In genomic region chr5:35009163-35009562, GRCm38 (mm10) we compare ENCODE assay signal across 28 mouse cellular contexts. TPM values are rescaled to one million over a fixed set of nuclear protein-coding genes. Genes with fewer than 3 reads are reported as not detected.
DNase-seq lines count a peak whose midpoint lies in the region; ATAC-seq lines count a peak whose summit lies in the region.
"Had no signal": no experiment of that assay in that cellular context is flagged by ENCODE, and none has a peak within 500 bp of the region (broad histone marks: within the 10 kb centered on the region; RNA-seq: fewer than 3 reads in every experiment).

No protein-coding gene starts in this region.

- ATAC-seq in heart, embryonic 12.5 days (ENCODE audit: insufficient number of reproducible peaks, low FRiP score) = no peak
- ATAC-seq: forebrain, embryonic 14.5 days; hindbrain, embryonic 16.5 days had no signal

- peaks cover 31% of the 10 kb centered on the region for H3K4me1 ChIP-seq in heart, embryonic 12.5 days (replicated peaks)

- WGBS in heart, embryonic 12.5 days = 73% methylated on average over 4 of the region's 4 CpGs

- H3K9ac ChIP-seq in heart, embryonic 12.5 days = no peak overlapping the region
- H3K9ac ChIP-seq: limb, embryonic 15.5 days; liver, embryonic 13.5 days had no signal

- H3K4me3 ChIP-seq in heart, embryonic 12.5 days = no peak overlapping the region
- H3K4me3 ChIP-seq: limb, embryonic 15.5 days; liver, embryonic 13.5 days had no signal

- H3K27me3 ChIP-seq in heart, embryonic 12.5 days (replicated peaks) = no peaks in the 10 kb centered on the region
- H3K27me3 ChIP-seq: limb, embryonic 15.5 days; liver, embryonic 13.5 days had no signal

- H3K9me3 ChIP-seq in heart, embryonic 12.5 days (replicated peaks) = no peaks in the 10 kb centered on the region
- H3K9me3 ChIP-seq: limb, embryonic 15.5 days; liver, embryonic 13.5 days had no signal

- DNase-seq in heart, adult 18-20 months = peak; percentile 56 to 67
- peak; percentile 55 for DNase-seq in adrenal gland, adult 8-10 months
- DNase-seq in heart, adult 9 months (ENCODE audit: low spot score in 2 of 2) = peak; percentile 44 to 54
- DNase-seq in heart, postnatal 10 days = peak; percentile 58 to 75
- DNase-seq in left cerebral cortex, adult 8-10 months (ENCODE audit: low spot score in 2 of 2) = no peak
- no peak for DNase-seq in embryo, embryonic 11 days
- DNase-seq in urinary bladder, adult 18-20 months (ENCODE audit: low spot score in 2 of 2) = no peak
- DNase-seq: cerebellum, adult 2 months; cerebellum, postnatal 14 days; gastrocnemius, postnatal 14 days; kidney, adult 8-10 months; kidney, postnatal 4 days; left cerebral cortex, postnatal 4 days; liver, embryonic 13.5 days; lung, adult 18-20 months; lung, postnatal 10 days; midbrain, embryonic 14.5 days; right cerebral cortex, postnatal 25 days; thymus, postnatal 14 days had no signal

- no peak overlapping the region for H3K27ac ChIP-seq in heart, embryonic 12.5 days (ENCODE audit: poor library complexity, severe bottlenecking)
- H3K27ac ChIP-seq: kidney, postnatal 0 days; limb, embryonic 15.5 days; liver, embryonic 13.5 days; macrophage had no signal

- intact Hi-C loops in heart, postnatal 10 days (cut with DNase I) = no loop called here

- H3K36me3 ChIP-seq in heart, embryonic 12.5 days = peaks cover 28% of the 10 kb centered on the region

- no peak overlapping the region for H3K4me2 ChIP-seq in heart, embryonic 12.5 days
- H3K4me2 ChIP-seq: limb, embryonic 15.5 days; liver, embryonic 13.5 days had no signal

RNA-seq across cellular contexts. Expression of gene Hgfac, which starts 32.1 kb away (rescaled TPM):
- total RNA-seq in heart, adult 18-20 months (2021) = under 1 TPM; 0.20 to 0.64 TPM
- polyA plus RNA-seq in heart, embryonic 12.5 days (2016; fragmentation: Nextera tagmentation; extraction: Ambion mirVana) = 0.42 and 1.5 TPM in 2 replicates
- 1 to 10 TPM in 1 of 4 experiments, under 1 TPM in 3; 0.30 to 1.7 (median 0.72) TPM for total RNA-seq in adrenal gland, adult 8-10 months (2022)
- 1 to 10 TPM; 1.1 TPM for total RNA-seq in heart, postnatal 10 days (2021)
- total RNA-seq in left cerebral cortex, adult 8-10 months (2022) = under 1 TPM; 0.39 to 0.95 (median 0.66) TPM
- total RNA-seq: neutrophil, adult 5-6 weeks had no signal
- polyA plus RNA-seq: embryonic facial prominence, embryonic 11.5 days; forebrain, embryonic 14.5 days; macrophage had no signal

RNA-seq across cellular contexts. Expression of gene Dok7, which starts 47.4 kb away (rescaled TPM):
- total RNA-seq in heart, adult 18-20 months (2021) = 10 to 100 TPM; 33.2 to 35.2 TPM
- 7.0 and 7.6 TPM in 2 replicates for polyA plus RNA-seq in heart, embryonic 12.5 days (2016; fragmentation: Nextera tagmentation; extraction: Ambion mirVana)
- total RNA-seq in adrenal gland, adult 8-10 months (2022) = 10 to 100 TPM in 2 of 4 experiments, 1 to 10 TPM in 2; 4.5 to 25.5 (median 15.6) TPM
- total RNA-seq in heart, postnatal 10 days (2021) = 10 to 100 TPM; 32.3 to 52.6 TPM
- 10 to 100 TPM; 21.8 to 27.7 (median 24.6) TPM for total RNA-seq in left cerebral cortex, adult 8-10 months (2022)
- total RNA-seq: neutrophil, adult 5-6 weeks had no signal
- polyA plus RNA-seq: hindbrain, embryonic 11.5 days had no signal

RNA-seq across cellular contexts. Expression of gene Rgs12, which starts 59.9 kb away (rescaled TPM):
- 10 to 100 TPM; 18.9 to 20.4 TPM for total RNA-seq in heart, adult 18-20 months (2021)
- polyA plus RNA-seq in heart, embryonic 12.5 days (2016; fragmentation: Nextera tagmentation; extraction: Ambion mirVana) = 34.2 and 35.6 TPM in 2 replicates
- total RNA-seq in adrenal gland, adult 8-10 months (2022) = 10 to 100 TPM; 20.0 to 27.2 (median 23.1) TPM
- total RNA-seq in heart, postnatal 10 days (2021) = 10 to 100 TPM; 32.5 to 36.5 TPM
- 10 to 100 TPM; 43.3 to 59.1 (median 45.4) TPM for total RNA-seq in left cerebral cortex, adult 8-10 months (2022)

Comparison
In these comparisons a context has a peak if more than half of its experiments do, and no peak if none do; other contexts are left out.
1. DNase-seq: peak in heart, adult 18-20 months (2 of 2), adrenal gland, adult 8-10 months (single experiment), heart, adult 9 months (2 of 2) and heart, postnatal 10 days (2 of 2); none in left cerebral cortex, adult 8-10 months (0 of 2), embryo, embryonic 11 days (single experiment) and urinary bladder, adult 18-20 months (0 of 2).